Mouse (Mus musculus) heart, embryonic 10.5 days (tissue): Measurements from ENCODE around the gene Ngfr. TPM values are rescaled to one million over a fixed set of nuclear protein-coding genes. Genes with fewer than 3 reads are reported as not detected.

ENCODE experiments used
- DNase-seq: peaks from one replicate; pipeline ENCODE4 v3.0.0-alpha.2; 2017; ENCODE audit warnings: low spot score
- H3K27ac ChIP-seq: fragments of 300-500 bp; sonication (generic); 2 replicates; pipeline ENCODE4 v1.5.1; 2016; ENCODE audit warnings: mild to moderate bottlenecking
- H3K27me3 ChIP-seq: fragments of 300-500 bp; sonication (generic); 2 replicates; pipeline ENCODE4 v1.6.1; 2016; ENCODE audit warnings: mild to moderate bottlenecking; ENCODE audit not compliant: poor library complexity, insufficient read depth, severe bottlenecking
- H3K36me3 ChIP-seq: fragments of 300-500 bp; sonication (generic); 2 replicates; pipeline ENCODE4 v1.6.1; 2016; ENCODE audit warnings: mild to moderate bottlenecking, moderate library complexity
- H3K4me1 ChIP-seq: fragments of 300-500 bp; sonication (generic); 2 replicates; pipeline ENCODE4 v1.6.1; 2016; ENCODE audit warnings: mild to moderate bottlenecking
- H3K4me3 ChIP-seq: fragments of 300-500 bp; sonication (generic); 2 replicates; pipeline ENCODE4 v1.5.1; 2016; ENCODE audit warnings: mild to moderate bottlenecking, moderate library complexity
- H3K9me3 ChIP-seq: fragments of 300-500 bp; sonication (generic); 2 replicates; pipeline ENCODE4 v1.6.1; 2016; ENCODE audit warnings: mild to moderate bottlenecking, moderate library complexity
- WGBS: fragments of 180-500 bp; shearing (Covaris S2); methylation state at CpG from one replicate; pipeline ENCODE4 v1.1.7; 2016; 5-methylcytosine and 5-hydroxymethylcytosine counted together
- polyA plus RNA-seq: library from polyadenylated mRNA; unstranded; fragments of >200 nt; fragmentation: Nextera tagmentation; extraction: Ambion mirVana; gene quantifications from 2 replicates; pipeline ENCODE4 v1.2.1, GENCODE M21; 2016

Ngfr gene
- polyA plus RNA-seq, 1 experiment from 2014 or later: 9.9 TPM

- DNase-seq: no peak
- Histone ChIP-seq H3K4me1 (peaks cover 57% of the 10 kb centered on the region), H3K4me3 (no peak overlapping the region), H3K27me3 (peaks cover 66% of the 10 kb centered on the region), H3K9me3 (no peaks in the 10 kb centered on the region), H3K27ac (no peak overlapping the region), H3K36me3 (no peaks in the 10 kb centered on the region)
- 50% methylated on average over 3 of the region's 3 CpGs for WGBS
Observed at GRCm38 (mm10) chr11:95572227-95572626, 15.3 kb downstream of the Ngfr start.

- Histone ChIP-seq H3K9me3 (no peaks in the 10 kb centered on the region), H3K4me1 (peaks cover 61% of the 10 kb centered on the region), H3K4me3 (no peak overlapping the region), H3K36me3 (no peaks in the 10 kb centered on the region), H3K27me3 (peaks cover 62% of the 10 kb centered on the region), H3K27ac (no peak overlapping the region)
- WGBS: 27% methylated on average over 9 of the region's 9 CpGs
- no peak for DNase-seq
Observed at GRCm38 (mm10) chr11:95571755-95572154, 15.8 kb downstream of the Ngfr start.

- WGBS: 51% methylated on average over 25 of the region's 25 CpGs
- DNase-seq: no peak
- no peaks in the 10 kb centered on the region for H3K9me3 ChIP-seq
- H3K4me3 ChIP-seq: no peak overlapping the region
- H3K36me3 ChIP-seq: no peaks in the 10 kb centered on the region
- 0 out of 2 replicates have a peak overlapping the region, but pooled peaks have one; percentile 25 for H3K27ac ChIP-seq
- peaks cover 54% of the 10 kb centered on the region for H3K27me3 ChIP-seq
- peaks cover 55% of the 10 kb centered on the region for H3K4me1 ChIP-seq
Observed at GRCm38 (mm10) chr11:95570827-95571619, 16.5 kb downstream of the Ngfr start.

GRCm38 (mm10) chr11:95569908-95570307 lies 17.6 kb downstream of the Ngfr start:
- Histone ChIP-seq H3K9me3 (no peaks in the 10 kb centered on the region), H3K27me3 (peaks cover 46% of the 10 kb centered on the region), H3K27ac (no peak overlapping the region), H3K36me3 (no peaks in the 10 kb centered on the region), H3K4me3 (no peak overlapping the region), H3K4me1 (peaks cover 52% of the 10 kb centered on the region)
- no peak for DNase-seq
- whole genome bisulfite sequencing: 81% methylated on average over 6 of the region's 6 CpGs

GRCm38 (mm10) chr11:95567936-95568715 lies 19.4 kb downstream of the Ngfr start:
- Histone ChIP-seq H3K27ac (0 out of 2 replicates have a peak overlapping the region, but pooled peaks have one; percentile 67), H3K27me3 (peaks cover 38% of the 10 kb centered on the region), H3K4me1 (peaks cover 49% of the 10 kb centered on the region), H3K4me3 (no peak overlapping the region), H3K9me3 (no peaks in the 10 kb centered on the region; the same call in 1 of the 2 replicates), H3K36me3 (no peaks in the 10 kb centered on the region)
- 66% methylated on average over 8 of the region's 8 CpGs for WGBS
- no peak for DNase-seq

GRCm38 (mm10) chr11:95567366-95567765 lies 20.2 kb downstream of the Ngfr start:
- no peak for DNase-seq
- H3K36me3 ChIP-seq: no peaks in the 10 kb centered on the region
- H3K9me3 ChIP-seq: no peaks in the 10 kb centered on the region; the same call in 1 of the 2 replicates
- no peak overlapping the region for H3K4me3 ChIP-seq
- H3K27ac ChIP-seq: peak overlapping the region; percentile 67
- peaks cover 46% of the 10 kb centered on the region for H3K4me1 ChIP-seq
- peaks cover 38% of the 10 kb centered on the region for H3K27me3 ChIP-seq
- 52% methylated on average over 6 of the region's 6 CpGs for WGBS

- Histone ChIP-seq H3K9me3 (no peaks in the 10 kb centered on the region; the same call in 1 of the 2 replicates), H3K4me1 (peaks cover 28% of the 10 kb centered on the region), H3K4me3 (no peak overlapping the region), H3K27me3 (peaks cover 29% of the 10 kb centered on the region), H3K36me3 (no peaks in the 10 kb centered on the region), H3K27ac (no peak overlapping the region; the same call in 1 of the 2 replicates)
- no peak for DNase-seq
- WGBS: 70% methylated on average over 10 of the region's 10 CpGs
Observed at GRCm38 (mm10) chr11:95565327-95565726, 22.2 kb downstream of the Ngfr start.

GRCm38 (mm10) chr11:95563849-95564248 lies 23.7 kb downstream of the Ngfr start:
- Histone ChIP-seq H3K27me3 (peaks cover 19% of the 10 kb centered on the region), H3K4me1 (peaks cover 31% of the 10 kb centered on the region), H3K36me3 (no peaks in the 10 kb centered on the region), H3K9me3 (no peaks in the 10 kb centered on the region; the same call in 1 of the 2 replicates), H3K4me3 (no peak overlapping the region), H3K27ac (no peak overlapping the region)
- 92% methylated on average over 5 of the region's 5 CpGs for WGBS
- no peak for DNase-seq

GRCm38 (mm10) chr11:95560773-95561172 lies 26.8 kb downstream of the Ngfr start:
- Histone ChIP-seq H3K27me3 (peaks cover 32% of the 10 kb centered on the region), H3K4me1 (peaks cover 23% of the 10 kb centered on the region), H3K4me3 (no peak overlapping the region), H3K27ac (0 out of 2 replicates have a peak overlapping the region, but pooled peaks have one; percentile 1), H3K9me3 (no peaks in the 10 kb centered on the region; the same call in 1 of the 2 replicates), H3K36me3 (no peaks in the 10 kb centered on the region)
- WGBS: 54% methylated on average over 3 of the region's 3 CpGs
- no peak for DNase-seq

GRCm38 (mm10) chr11:95559761-95560160 lies 27.8 kb downstream of the Ngfr start:
- Histone ChIP-seq H3K36me3 (no peaks in the 10 kb centered on the region), H3K4me3 (no peak overlapping the region), H3K27ac (no peak overlapping the region), H3K9me3 (no peaks in the 10 kb centered on the region; the same call in 1 of the 2 replicates), H3K27me3 (peaks cover 35% of the 10 kb centered on the region), H3K4me1 (peaks cover 18% of the 10 kb centered on the region)
- whole genome bisulfite sequencing: 75% methylated on average over 2 of the region's 2 CpGs
- no peak for DNase-seq

GRCm38 (mm10) chr11:95557719-95558118 lies 29.8 kb downstream of the Ngfr start:
- 23% methylated on average over 6 of the region's 6 CpGs for WGBS
- H3K36me3 ChIP-seq: no peaks in the 10 kb centered on the region
- peaks cover 18% of the 10 kb centered on the region for H3K4me1 ChIP-seq
- no peak overlapping the region for H3K4me3 ChIP-seq
- H3K27me3 ChIP-seq: peaks cover 37% of the 10 kb centered on the region
- DNase-seq: no peak
- H3K9me3 ChIP-seq: no peaks in the 10 kb centered on the region
- no peak overlapping the region for H3K27ac ChIP-seq

GRCm38 (mm10) chr11:95557032-95557431 lies 30.5 kb downstream of the Ngfr start:
- Histone ChIP-seq H3K27me3 (peaks cover 37% of the 10 kb centered on the region), H3K4me3 (no peak overlapping the region), H3K27ac (no peak overlapping the region), H3K9me3 (no peaks in the 10 kb centered on the region), H3K4me1 (peaks cover 18% of the 10 kb centered on the region), H3K36me3 (no peaks in the 10 kb centered on the region)
- no peak for DNase-seq
- WGBS: 79% methylated on average over 6 of the region's 6 CpGs

- no peak for DNase-seq
- Histone ChIP-seq H3K9me3 (no peaks in the 10 kb centered on the region), H3K27me3 (peaks cover 32% of the 10 kb centered on the region), H3K27ac (no peak overlapping the region), H3K4me3 (no peak overlapping the region), H3K36me3 (no peaks in the 10 kb centered on the region), H3K4me1 (peaks cover 16% of the 10 kb centered on the region)
- 50% methylated on average over 8 of the region's 8 CpGs for WGBS
Observed at GRCm38 (mm10) chr11:95555279-95555678, 32.3 kb downstream of the Ngfr start.
